Mouse (Mus musculus): Measurements from ENCODE around the gene Zbtb48.

Zbtb48 gene

DNA sequence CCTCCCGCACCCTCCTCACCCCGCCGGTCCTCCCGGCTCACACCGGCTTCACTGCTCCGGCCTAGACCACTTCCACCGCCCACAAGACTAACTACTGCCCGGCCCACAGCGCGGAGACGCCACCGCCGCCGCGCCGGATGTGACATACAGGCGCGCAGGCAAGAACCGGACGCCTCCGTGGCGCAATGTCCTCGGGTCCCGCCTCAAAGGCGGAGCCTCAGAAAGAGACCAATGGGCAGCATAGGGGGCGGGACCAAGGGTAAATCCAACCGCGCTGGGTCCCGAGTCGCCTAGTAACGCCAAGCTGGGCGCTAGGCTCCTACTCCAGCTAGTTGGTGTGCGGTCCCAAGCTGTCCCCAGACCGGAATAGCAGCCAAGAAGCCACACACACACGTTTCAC lies at the start of gene Zbtb48:
Zbtb48 (minus strand) TSS at position 148 of the 400 bp plus-strand sequence.
- TF ChIP-seq GATA4 (IDR thresholded peaks at IDR 0.05; ENCODE audit: insufficient replicate concordance, low read length) = no peak

DNA sequence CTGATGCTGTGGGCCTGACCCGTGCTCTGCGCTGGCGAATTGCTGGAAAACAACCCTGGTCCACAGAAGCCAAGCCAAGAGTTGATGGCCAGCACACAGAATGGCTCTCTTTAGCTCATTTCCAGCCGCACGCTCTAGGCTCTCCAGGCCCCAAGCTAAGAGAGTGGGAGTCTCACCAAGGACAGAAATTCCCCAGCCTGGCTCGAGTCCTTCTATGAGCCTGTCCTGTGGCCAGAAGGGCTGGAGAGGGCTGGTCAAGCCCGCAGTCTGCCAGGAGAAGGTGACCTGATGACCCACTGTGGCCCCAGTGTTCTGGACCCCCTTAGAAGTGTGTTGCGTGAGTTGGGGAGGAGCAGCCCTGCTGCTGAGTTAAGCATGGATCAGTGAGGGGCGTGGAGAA lies 49.7 kb upstream of the Zbtb48 start:
- no peak for TF ChIP-seq GATA4 (IDR thresholded peaks at IDR 0.05; ENCODE audit: insufficient replicate concordance, low read length)

DNA sequence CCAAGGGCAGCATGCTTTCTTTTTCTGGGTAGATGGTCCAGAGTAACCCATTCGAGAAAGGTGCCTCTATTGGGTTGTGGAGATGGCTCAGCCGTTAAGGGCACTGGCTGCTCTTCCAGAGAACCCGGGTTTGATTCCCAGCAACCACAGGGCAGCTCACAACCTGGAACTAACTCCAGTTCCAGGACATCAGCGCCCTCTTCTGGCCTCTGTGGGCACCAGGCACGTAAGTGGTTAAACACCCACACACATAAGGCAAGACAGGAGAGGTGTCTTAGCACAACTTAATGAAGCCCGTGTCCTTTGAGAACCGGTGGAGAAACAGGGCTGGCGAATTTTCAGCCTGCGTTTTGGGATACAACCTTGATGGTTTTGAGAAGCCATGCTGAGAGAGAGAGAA lies 47.1 kb upstream of the Zbtb48 start:
- TF ChIP-seq GATA4 (IDR thresholded peaks at IDR 0.05; ENCODE audit: insufficient replicate concordance, low read length) = no peak

DNA sequence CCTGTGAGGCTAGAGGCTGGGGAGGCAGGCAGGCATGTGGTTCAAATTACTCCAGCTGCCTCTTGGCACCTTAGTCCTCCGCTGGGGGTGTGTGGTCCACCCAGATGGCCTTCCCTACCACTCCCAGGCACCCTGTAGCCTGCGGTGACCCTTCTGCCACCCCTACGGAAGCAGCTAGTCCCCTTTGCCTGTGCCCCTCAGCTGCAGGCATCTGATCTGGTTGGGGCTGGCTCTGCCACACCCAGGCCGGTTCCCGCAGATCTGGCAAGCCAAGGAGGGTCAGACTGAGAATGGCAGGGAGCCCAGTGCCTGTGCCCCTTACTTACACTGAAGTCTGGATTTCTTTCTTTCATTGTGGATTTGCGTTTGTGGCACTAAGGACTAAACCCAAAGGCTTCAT lies 46.2 kb upstream of the Zbtb48 start:
- no peak for TF ChIP-seq GATA4 (IDR thresholded peaks at IDR 0.05; ENCODE audit: insufficient replicate concordance, low read length)

DNA sequence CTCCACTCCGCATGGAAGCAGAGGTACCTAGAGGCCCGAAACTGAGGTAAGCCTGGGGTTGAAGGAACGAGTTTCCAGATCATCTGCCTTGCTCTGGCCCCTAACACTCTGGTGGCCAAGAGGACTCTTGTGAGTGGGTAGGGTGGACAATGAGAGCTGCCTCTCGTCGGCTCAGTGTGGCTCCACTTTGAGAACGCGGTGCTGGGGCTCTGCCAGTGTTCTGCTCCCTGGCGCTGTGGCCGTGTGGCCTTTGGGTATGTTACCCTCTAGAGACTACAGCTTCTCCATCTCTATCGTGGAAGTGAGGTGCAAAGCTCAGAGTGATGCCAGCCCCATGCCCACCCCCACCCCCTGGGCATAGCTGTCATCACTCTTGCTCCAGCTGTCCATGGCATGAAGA lies 45.2 kb upstream of the Zbtb48 start:
- no peak for TF ChIP-seq GATA4 (IDR thresholded peaks at IDR 0.05; ENCODE audit: insufficient replicate concordance, low read length)

DNA sequence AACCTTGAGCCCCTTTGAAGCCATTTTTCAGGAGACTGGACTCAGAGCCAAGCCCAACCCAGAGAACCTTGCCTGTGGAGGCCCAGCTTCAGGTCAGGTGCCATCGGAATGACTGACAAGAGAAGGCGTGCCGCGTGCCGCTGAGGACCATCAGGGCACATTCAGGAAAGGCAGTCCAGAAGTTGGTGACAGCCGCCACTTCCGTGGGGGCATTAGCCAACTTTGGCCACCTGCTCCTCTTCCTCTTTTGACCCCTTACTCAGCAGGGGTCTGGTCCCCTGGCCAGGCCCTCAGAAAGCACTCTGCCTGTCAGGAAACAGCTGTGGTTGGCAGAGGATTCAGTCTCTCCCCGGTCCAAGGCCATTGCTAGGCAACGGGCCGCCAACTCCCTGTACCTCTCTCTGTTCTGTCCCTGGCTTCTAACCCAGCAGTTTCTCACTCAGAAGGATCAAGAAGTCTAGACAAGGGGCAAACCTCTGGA lies 44.7 kb upstream of the Zbtb48 start, which contains the start of gene Plekhg5:
Plekhg5 (plus strand) TSS at position 378 of the 481 bp plus-strand sequence.
- no peak for TF ChIP-seq GATA4 (IDR thresholded peaks at IDR 0.05; ENCODE audit: insufficient replicate concordance, low read length)

DNA sequence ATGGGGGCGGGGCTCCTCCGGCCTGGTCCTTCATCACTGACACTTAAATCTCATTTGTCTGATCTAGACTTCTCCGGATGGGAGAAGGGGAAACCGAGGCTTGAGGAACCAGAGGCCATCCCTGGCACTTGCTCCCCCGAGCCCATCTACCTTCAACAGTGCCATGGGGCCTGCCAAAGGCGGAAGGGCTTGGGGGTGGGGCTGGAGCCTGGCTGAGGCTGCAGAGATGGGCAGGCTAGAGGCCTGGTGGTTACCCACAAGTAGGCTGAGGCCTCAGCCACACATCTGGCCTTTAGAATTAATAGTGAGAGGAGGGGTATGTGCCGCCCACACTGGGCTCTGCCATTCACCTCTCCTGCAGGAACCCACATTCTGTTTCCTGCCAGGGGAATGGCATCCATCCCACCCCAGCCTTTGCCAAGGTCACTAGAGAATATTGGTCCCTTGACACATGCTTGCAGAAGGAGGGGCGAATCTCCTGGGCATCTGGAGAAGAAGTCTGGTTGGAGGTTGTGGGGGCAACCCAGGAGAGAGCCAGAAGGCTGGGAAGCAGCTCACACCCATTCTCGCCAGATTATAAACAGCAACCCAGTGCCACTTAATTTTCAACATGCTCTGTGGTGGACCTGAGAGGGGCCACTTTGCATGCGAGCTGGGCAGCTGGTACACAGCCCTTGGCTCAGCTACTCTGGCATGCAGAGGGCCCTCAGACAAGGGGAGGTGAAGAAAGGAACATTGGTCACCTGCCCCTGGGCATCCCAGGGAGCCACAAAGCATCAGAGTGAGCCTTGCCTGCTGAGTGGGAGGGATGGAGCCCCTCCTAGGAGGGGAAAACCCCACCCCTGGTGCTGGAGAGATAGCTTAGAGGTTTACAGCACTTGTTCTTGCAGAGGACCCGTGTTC lies 43.3 kb upstream of the Zbtb48 start:
- TF ChIP-seq GATA4 (IDR thresholded peaks at IDR 0.05; ENCODE audit: insufficient replicate concordance, low read length) = no peak

DNA sequence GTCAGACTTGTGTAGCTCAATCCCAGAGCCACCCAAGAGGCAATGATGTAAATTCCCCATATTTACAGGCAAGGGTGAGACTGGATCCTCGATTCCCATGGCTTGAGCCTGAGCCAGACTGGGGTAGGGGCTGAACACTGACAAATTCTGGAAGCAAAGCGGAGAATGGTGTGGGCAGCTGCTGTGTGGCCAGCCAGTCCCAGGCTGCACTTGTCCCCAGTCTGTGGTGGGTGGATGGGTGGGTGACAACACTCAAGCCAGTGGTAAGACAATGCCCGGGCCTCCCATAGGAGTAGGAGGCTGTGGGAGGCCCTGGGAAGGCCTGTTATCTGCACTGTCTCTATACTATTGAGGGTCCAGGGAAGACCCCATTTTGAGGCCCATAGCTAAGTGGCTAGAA lies 41.8 kb upstream of the Zbtb48 start:
- no peak for TF ChIP-seq GATA4 (IDR thresholded peaks at IDR 0.05; ENCODE audit: insufficient replicate concordance, low read length)

DNA sequence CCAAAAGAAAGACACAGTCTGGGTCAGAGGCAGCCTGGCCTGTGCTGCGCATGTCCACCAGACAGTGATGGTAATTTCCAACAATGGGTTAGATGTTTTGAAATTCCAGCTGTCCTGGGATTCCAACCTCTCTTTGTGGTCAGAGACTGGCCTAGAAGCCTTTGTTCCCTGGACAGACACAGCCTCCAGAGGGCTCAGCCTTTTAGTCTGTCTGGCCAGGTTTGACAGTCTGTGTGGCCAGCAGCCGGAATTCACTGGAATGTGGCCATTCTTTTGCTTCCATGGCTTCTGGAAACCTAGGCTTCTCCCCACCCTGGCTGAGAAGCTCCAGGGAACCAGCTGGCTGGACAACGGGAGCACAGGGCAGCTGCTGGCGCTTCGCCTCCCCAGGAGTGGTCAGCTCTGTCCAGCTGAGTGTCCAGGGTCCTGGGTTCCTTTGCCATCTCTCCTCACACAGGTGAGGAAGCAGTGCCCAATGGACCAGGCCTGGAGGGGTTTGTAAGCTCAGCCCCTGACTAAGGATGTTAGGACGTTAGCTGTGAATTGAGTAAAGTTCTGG lies 40.8 kb upstream of the Zbtb48 start:
- TF ChIP-seq GATA4 (IDR thresholded peaks at IDR 0.05; ENCODE audit: insufficient replicate concordance, low read length) = no peak

DNA sequence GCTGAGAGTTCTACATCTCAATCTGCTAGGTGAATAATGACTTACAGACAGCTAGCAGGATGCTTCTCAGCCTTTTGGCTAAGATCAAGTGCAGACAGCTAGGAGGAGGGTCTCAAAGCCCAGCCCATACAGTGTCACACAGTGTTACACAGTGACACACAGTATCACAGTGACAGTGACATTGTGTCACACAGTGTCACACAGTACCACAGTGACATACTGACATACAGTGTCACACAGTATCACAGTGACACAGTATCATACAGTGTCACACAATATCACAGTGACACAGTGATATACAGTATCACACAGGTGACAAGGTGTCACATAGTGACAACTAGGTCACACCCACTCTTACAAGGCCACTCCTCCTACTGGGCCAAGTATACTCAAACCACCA lies 39.8 kb upstream of the Zbtb48 start:
- no peak for TF ChIP-seq GATA4 (IDR thresholded peaks at IDR 0.05; ENCODE audit: insufficient replicate concordance, low read length)

DNA sequence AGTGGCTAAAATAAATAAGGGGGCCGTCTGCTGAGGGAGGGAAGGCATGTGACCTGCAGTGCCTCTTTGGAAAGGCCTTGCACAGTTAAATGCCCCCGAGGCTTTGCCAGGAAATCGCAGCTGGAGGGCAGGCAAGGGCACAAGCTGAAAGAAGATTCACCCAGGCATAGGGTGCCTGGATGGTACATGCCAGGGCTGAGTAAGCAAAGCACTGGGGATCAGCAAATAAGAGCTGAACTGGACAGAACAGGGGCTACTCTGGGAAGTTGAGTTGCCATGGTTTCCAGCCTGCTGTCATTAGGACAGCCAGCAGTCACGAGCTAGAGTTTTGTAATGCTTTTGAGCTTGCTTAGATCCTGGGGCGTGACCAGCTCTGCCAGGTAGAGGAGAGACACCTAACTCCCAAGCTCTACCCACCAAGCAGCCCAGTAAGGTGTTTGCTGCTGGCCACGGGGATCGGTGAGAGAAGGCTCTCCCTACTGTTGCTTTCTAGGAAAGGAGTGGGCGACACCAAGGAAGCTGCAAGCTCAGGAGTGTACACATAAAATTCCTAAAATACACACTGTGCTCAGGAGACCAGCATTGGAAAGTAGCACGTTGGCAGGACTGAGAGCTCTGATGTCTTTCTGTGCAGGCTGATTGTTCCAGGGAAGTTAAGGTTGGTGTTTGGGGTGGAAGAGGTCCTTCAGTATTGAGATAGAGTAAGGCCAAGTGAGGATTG lies 35.1 kb upstream of the Zbtb48 start:
- no peak for TF ChIP-seq GATA4 (IDR thresholded peaks at IDR 0.05; ENCODE audit: insufficient replicate concordance, low read length)

DNA sequence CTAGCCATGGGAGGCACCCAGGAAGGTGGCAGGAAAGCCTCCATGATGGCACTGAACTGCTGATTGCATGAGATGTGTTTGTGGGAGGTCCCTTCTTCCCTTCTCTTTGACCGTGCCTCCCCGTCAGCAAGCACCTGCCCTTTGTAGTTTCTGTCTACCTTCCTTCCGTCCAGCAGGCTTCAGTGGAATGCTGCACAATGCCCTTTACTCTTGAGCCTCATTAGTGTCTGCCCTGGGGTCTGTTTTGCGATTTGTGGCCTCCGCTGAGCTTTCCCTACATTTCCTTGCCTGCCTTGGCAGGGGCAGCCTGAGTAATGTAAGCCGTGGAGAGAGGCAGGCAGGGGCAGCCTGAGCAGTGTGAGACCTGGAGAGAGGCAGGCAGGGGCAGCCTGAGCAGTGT lies 17.1 kb upstream of the Zbtb48 start:
- no peak for TF ChIP-seq GATA4 (IDR thresholded peaks at IDR 0.05; ENCODE audit: insufficient replicate concordance, low read length)

DNA sequence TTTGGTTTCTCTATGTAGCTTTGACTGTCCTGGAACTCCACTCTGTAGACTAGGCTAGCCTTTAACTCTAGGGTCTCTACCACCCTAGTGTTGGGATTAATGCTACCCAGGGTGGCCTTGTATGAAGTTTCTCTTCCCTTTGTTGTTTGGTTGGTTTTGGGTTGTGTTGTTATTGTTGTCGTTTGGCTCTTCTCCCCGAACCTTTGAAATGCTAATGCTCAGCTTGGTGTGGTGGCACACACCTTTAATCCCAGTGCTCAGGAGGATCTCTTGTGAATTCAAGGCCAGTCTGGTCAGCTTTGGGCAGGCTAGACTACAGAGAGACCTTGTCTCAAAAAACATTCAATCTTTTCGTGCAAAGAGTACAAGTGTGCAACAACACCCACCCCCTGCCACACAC lies 15.7 kb upstream of the Zbtb48 start:
- TF ChIP-seq GATA4 (IDR thresholded peaks at IDR 0.05; ENCODE audit: insufficient replicate concordance, low read length) = no peak

DNA sequence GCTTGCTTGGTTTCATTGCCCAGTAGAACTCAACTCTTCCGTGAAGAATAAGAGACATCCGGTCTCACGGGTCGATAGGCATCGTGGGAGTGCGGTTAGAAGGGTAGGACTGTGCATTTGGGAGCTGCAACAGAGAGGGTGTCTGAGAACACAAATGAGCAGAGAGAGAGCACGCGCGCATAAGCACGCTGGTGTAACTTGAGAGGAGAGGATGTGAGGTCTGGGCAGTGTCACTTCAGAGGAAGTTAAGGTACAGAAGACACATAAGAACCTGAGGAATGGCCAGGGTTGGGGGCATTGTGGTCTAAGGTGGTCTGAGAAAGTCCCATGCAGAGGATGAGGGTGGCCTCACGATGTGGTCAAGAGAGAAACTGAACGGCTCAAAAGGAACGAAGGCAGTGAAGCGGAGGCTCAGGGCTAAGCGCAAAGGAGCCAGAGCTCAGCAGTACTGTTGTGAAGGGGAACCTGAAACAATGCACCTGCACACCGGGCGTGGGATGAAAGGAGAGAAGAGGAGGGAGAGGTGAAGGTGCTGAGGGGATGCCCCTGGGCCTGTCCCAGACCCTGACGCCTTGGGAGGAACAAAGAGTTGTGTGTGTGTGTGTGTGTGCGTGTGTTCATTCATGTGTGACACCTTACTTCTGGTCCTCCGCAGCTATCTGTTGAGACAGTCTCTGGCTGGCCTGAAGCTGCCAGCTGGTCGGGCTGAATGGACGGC lies 14.6 kb upstream of the Zbtb48 start:
- no peak for TF ChIP-seq GATA4 (IDR thresholded peaks at IDR 0.05; ENCODE audit: insufficient replicate concordance, low read length)

DNA sequence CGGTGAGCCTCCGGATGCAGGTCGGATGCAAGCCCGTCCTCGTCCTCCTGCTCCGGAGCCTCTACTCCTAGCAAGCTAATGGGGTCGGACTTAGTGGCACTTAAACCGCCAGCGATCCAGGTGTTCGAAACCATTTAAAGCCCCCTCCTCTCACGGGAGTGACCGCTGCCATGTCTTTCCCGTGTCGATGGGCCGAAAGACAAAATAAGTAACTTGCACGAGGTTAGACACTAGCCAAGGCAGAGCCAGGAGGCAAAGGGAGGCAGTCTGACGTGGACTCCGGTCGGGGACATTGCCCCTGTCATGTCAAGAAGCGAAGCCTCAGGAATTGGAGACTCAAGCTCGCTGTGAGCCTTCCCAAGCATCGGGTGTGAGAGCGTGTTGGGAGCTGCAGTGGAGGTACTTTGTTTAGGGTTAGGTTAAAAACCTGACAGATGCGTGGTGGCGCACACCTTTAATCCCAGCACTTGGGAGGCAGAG lies 12.4 kb upstream of the Zbtb48 start:
- no peak for TF ChIP-seq GATA4 (IDR thresholded peaks at IDR 0.05; ENCODE audit: insufficient replicate concordance, low read length)
